Mouse (Mus musculus): ENCODE measurements around the gene Zfp811.
"Not testable (repeated sequence)": the region's sequence is repeated elsewhere in the genome, so short reads cannot be mapped to it uniquely, and the experiment has no call there.

Zfp811 gene

DNA sequence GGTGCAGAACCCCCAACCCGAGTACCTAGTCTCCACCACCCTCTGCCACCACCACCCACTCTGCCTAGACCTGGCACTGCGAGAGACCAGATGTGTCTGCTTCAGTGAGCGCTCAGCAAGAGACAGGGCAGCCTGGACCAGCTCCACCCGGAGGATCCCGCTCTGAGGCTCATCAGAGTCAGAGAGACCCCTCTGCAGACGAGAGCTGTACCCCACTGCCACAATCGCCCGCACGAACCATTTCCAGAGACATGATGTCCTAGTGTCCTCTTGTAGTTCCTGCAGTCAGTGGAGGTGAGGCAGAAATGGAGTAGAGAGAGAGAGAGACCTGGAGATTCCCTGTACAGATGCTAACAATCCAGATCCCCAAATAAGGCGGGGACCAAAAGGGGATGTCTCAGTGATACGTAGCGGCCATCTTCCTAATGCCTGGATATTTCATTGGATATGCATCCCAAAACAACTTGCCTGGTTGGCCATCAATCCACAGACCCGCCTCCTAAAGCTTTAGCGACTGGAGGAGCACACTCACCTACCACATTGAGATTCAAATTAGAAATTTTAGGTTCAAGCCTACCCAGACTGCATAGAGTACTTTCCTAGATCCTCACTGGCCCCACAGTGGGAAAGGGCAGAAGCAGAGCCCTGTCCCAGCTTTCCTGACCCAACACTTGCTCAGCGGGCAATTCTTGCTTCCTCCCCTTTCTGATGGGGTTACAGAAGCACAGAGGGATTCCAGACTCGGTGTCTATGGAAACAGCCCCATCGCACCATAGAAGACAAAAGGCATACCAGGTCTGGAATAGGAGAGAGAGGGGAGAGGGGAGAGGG lies at the start of gene Zfp811:
TSS of gene Zfp811 (minus strand) at position 388 of the 831 bp plus-strand sequence.
- DNase-seq (ENCODE audit: low read depth, low spot score): peak; percentile 53

DNA sequence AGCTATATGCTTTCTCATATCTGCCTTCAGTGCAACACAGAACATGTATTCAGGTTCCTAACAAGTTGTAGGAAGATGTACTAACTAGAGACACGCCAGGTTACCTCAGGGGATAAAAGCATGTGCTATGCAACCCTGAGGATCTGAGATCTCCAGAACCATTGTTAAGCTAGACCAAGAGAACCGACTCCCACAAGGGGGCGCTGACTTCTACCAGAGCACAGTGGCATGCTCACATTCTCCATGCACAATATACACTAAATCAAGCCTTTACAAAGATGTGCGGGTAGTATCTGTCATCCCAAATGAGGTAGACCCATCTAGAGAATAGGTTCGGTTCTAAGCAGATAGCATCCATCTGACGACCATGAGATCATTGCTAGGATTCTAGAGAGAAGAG lies 47.0 kb upstream of the Zfp811 start:
- DNase-seq (ENCODE audit: low read depth, low spot score): not testable (repeated sequence)

DNA sequence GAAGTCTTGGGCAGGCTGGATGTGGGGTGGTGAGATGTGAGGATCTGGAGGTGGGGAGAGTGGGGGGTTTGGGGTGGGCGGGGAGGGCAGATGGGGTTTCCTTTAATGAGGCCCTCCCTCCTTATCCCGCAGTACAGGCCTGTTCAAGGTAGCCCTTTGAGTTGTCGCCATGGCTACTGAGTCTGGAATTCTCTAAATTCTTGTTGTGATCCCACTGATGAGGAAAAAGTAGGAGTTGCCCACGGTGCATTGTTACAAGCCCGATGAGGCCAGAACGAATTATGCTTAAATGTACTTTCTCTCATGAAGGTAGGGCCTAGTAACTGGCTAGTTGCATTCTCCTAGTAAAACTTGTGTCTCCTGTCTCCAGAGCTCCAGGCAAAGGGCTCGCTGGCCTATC lies 41.9 kb upstream of the Zfp811 start:
- no peak for DNase-seq (ENCODE audit: low read depth, low spot score)

DNA sequence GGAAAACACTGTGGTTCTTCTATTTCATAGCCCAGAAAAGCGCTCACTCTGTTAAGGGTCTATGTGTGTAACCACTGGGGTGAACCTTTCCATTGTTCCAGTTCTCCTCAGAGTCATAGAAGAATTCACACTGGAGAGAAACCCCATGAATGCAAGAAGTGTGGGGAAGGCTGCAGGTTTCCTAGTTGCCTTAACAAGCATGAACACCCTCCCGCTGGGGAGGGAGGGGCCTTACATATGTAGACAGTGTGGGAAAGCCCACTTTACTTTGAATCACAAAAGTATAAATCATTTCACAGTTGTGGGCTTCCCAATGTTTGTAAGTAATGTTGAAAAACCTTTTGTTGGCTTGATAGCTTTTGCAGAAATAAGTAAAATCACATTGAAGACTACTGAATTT lies 31.7 kb upstream of the Zfp811 start:
- no peak for DNase-seq (ENCODE audit: low read depth, low spot score)

DNA sequence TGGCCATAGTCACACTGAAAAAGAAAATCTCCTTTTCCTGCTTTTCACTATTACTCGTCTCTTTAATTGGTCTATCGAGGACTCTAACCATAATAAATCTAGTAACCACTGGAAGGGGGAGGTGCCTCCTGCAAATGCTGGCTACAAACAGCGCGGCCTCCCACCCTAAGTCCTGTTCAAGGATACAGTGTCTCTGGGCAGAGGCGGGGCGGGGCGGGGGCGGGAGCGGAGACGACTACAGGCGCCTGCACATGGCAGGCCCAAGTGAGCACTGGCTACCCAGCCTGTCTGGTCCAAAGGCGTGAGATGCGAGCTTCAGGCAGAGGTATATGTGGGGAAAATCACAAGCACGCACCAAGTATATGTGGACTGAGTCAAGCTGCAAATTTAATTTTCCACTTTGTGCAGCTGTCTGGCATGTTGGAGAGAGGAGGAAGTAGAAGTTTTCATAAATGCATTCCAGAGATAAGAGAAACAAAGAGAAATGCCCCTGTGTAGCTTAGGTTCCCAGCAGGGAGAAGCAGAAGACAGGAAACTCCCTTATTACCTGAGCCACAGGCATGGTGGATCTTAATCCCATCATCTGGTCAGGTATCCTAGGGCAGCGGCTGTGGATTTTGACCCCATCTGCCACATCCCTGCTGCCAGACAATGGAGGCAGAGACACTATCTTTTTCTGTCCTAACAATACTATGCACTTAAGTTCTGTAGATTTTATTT lies 29.5 kb upstream of the Zfp811 start:
- no peak for DNase-seq (ENCODE audit: low read depth, low spot score)

DNA sequence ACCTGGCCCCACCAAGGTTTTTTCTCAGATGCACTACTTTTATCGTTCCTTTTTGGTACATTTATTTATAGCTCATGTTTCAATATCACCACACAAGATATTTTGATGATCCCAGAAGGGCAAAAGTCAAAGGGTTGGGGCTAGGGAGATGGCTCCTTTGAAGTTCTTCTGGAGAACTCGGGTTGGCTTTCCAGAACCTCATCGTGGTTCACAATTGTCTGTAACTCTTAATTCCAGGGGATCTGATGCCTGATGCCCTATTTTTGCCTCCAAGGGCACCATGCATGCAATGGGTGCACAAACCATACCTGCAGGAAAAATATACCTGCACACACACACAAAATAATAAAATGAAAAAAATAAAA lies 20.7 kb upstream of the Zfp811 start:
- no peak for DNase-seq (ENCODE audit: low read depth, low spot score)

DNA sequence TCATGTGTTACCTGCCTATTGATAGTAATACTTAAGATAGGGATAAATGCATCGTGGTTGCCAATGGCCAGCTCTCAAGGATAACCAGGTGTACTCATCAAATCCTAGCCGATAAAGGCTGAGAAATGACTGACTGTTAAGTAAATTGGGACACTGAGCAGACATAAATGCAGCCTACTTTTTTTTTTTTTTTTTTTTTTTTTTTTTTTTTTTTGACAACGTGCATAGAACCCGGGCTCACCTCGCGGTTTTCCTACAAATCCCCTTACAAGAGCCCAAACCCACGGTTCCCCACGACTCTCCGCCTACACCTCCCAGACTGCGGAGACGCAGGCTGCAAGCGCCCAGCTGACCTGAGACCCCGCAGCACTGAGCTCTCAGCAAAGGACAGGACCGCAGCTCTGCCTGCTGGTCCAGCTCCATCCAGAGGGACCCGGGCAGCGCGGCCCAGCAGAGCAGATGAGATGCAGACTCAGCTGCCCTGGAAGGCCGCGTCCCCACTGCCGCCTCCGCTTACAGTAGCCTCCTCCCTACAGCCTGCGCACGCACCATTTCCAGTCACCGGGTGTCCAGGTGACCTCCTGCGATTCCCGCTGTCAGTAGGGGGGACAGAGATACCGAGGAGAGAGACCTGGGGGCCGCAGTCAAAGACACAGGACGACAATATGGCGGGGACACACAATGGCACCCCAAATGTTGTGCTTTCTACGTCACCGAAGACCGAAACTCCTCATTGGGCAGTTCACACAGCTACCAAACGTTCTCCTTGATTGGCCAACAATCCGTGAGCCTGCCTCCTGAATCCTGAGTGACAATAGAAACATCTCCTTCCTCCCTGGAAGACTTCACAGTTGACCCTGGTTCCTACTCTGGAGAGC lies 20.0 kb upstream of the Zfp811 start, which contains the start of gene Zfp799:
TSS of gene Zfp799 (minus strand) at position 722 of the 878 bp plus-strand sequence.
- peak; percentile 72 for DNase-seq (ENCODE audit: low read depth, low spot score)

DNA sequence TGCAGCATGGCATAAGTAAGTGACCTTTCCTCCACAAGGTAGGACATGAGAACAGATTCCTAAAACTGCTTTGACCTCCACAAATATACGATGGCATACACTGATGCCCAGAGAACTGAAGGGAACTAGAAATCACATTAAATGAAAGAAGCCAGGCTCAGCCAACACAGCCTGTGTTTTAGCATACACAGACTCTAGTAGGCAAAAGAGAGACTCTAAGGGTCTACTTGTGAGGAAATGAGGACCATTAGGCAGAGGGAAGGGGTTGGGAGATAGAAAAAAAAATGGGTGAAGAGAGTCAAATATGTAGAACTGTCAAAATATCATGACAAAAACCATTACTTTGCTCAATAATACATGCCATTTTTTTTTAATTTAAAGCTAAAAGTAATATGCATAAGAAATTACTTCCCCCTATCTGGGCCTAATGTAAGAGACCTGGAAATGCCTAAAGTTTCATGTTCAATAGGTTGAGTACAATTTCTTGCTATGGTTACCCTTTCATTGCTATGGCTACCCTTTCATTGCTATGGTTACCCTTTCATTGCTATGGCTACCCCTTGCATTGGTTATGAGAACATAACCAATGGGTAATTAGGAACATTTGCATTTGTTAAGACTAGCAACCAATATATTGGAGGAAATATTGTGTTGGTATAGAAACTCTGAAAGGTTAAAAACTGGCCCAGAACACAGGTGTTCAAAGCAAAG lies 6.5 kb upstream of the Zfp811 start:
- DNase-seq (ENCODE audit: low read depth, low spot score): no peak

DNA sequence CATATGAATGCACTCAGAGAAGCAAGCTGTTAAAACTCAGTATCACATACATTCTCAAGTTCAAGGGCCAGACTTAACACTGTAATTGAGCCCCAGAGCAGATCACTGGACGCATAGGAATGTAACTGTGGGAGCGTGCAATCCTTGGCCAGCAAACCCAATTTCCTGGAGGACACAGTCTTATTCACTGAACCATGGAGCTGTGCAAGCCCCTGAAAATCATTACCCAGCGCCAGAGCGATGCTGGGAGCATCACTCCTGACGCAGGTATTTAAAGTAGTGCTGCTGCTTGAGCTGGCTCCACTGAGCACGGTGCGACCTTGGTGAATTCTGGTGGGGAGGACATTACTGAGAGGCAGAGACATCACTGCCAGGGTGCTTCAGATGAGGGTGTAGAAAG lies 4.4 kb upstream of the Zfp811 start:
- DNase-seq (ENCODE audit: low read depth, low spot score): no peak

DNA sequence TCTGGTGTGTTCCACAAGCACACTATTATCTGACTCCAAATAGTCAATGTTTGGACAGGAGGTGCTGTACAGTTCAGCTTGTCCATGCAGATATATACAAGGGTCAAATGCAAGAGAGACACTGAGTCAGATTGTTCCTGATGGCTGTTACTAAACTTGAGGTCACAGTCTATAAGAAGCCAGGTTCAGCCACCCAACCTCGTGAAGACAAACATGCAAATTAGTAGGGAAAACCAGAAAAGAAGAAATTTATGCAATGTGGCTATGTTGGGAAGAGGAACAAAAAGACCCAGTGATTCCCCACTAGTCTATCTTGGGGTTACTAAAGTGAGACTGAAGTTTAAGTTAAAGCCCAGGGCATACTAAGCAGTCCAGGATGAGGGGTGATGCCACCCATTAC lies 917 bp upstream of the Zfp811 start:
- no peak for DNase-seq (ENCODE audit: low read depth, low spot score)

DNA sequence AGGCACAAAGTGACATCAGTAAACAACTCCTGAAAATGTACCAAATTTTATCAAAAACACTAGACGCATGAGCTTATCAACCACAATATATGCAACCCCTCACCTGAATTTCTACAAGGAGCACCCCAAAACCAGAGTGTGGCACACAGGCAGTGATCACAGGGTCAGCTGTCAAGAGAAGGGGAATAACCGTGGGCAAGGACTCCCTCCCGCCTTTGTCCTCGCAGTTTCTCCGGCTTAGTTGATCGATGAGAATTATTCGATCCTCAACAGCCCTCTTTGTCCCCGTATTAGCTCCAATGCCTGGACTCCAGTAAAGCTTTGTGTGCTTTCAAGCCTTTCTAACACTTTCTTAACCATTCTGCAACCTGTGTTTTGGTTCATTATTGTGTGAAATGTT lies 810 bp downstream of the Zfp811 start:
- no peak for DNase-seq (ENCODE audit: low read depth, low spot score)

DNA sequence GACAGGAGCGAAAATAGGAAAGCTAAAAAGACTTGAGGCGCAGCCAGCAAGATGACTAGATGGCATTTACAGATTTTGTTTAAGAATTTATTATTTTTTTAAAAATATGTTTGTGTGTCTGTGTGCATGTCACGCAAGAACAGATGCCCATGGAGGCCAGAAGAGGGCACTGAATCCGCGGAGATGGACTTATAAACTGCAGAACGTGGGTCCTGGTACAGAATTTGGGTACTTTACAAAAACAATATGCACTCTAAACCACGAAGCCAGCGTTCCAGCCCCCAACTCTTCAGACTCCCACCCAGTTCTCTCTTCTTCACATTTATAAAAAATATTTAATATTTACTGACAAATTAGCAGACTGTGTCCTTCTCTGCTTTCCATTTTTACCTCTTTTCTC lies 20.5 kb downstream of the Zfp811 start:
- no peak for DNase-seq (ENCODE audit: low read depth, low spot score)

DNA sequence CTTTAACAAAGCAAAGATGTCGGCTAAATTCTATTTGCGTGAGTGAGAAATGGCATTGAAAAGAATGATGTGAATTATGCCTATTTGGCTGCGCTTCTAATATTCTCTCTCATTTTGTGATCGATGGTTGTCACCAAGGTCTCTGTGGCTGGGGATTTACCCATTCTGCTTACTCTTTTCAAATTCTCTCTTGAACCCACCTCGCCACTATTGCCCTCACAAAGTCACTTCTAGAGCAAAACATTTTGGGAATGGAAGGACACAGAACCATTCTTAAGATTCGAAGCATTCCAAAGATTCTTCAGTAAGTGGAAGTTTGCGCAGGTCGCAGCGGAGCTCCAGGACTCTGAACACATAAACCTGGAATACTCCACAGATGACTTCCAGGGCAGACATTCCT lies 21.2 kb downstream of the Zfp811 start:
- DNase-seq (ENCODE audit: low read depth, low spot score): no peak

DNA sequence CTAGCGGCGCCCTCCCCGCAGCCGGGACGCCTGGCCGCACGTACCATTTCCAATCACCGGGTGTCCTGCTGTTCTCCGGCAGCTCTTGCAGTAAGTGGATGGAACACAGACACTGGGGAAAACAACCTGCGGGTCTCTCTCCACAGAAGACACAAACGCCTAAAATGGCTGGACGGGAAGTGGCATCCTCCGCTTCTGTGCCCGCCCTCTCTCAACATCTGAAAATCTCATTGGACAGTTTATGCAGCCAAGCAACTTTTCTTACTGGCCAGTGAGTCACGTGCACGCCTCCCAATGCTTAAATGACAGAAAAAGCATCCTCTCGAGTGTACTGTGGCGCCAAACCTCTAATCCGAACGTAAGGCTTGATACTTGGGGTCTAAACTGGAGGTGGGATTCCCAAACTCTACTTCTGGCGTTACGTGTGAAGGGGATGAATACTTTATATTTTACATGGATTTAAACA lies 21.6 kb downstream of the Zfp811 start, which contains the start of gene Zfp871:
TSS of gene Zfp871 (minus strand) at position 194 of the 466 bp plus-strand sequence.
- peak; percentile 83 for DNase-seq (ENCODE audit: low read depth, low spot score)

DNA sequence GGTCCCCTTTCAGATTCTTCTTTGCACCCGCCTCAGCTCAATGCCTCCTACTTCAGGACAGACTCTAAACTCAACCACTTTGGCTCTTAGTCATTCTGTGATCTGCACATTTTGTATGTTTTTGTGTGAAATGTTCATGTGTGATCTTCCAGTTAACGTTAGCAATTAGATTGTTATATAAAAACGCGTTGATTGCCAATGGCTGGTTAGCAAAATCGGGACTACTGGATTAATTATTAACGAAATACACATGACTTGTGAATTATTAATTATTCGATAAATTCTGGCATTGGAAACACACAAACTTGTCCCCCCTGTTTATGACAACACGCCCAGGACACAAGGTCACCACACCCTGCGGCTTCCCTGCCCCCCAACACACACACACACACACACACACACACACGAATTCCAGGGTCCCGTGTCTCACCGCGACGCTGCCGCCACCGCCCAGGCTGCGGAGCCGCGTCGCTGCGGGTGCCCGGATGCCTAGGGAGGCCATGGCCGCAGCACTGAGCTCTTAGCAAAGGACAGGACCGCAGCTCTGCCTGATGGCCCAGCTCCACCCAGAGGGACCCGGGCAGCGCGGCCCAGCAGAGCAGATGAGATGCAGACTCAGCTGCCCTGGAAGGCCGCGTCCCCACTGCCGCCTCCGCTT lies 22.2 kb downstream of the Zfp811 start:
- DNase-seq (ENCODE audit: low read depth, low spot score): peak; percentile 14

DNA sequence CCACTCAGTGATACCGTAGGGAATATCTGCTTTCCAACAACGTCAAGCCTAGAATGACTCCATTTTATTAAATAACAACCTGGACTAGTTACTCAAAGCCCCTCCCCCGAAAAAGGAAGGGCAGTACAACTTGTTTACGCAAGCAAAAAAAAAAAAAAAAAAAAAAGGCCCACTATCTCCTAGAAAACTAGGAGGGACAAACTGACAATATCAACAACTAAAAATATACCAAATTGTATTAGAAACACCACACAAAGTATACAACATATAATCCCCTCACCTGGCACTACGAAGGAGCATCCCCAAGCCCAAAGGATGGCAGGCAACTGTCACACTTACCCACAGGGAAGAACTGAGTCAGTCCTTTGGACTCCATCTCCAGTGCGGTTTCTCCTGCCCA lies 22.8 kb downstream of the Zfp811 start:
- DNase-seq (ENCODE audit: low read depth, low spot score): no peak

DNA sequence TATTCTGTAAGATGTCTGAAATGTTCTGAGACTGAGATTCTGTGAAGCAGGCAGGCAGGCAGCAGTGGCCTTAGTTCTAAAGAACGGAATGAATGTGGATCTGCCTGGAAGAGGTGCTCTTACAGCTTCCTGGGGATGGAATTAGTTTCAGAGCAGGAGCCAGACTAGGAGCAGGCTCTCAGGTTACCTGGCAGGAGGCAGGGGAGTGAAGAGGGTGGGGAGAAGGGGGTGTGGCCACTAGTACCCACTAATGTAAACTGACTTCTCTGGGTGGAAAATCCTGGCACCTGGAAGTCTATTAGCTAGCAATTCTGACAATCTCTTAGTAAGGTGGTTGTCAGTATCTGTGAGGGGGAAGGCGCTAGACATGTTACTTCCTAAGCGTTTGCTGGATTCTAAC lies 24.1 kb downstream of the Zfp811 start:
- DNase-seq (ENCODE audit: low read depth, low spot score): no peak

DNA sequence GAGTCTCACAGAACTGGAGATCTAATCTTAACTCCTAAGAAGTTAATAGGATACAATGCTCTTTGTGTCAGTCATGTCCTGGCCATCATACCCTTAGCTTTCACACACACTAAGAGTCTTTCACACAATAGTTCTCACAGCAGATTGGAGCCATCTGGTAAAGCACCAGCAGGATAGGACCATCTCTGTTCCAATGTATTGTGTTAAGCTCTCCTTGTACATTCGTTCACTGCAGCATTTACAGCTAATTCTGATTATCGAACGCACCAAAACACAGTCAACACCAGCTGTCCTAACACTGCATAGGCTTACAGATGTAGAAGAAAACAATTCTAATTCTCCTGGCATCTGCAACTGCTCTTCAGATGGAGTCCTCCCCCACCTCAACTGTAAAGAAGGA lies 32.2 kb downstream of the Zfp811 start:
- no peak for DNase-seq (ENCODE audit: low read depth, low spot score)

DNA sequence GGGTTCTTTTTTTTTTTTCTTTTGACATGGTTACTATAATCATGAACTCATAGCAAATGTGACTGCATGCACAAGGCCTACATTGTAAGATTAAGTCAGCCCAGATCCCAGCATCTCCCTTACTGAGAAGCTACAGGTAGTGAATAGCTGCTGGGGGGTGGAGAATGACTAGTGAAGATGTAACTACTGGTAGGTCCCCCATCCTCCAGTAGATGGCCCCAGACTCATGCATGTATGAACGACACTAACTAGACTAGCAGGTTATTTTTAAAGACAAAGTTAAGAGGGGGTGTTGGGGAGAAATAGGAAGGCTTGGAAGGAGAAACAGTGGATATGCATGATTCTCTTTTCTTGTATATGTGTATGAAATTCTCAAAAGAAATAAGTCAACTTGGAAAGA lies 38.5 kb downstream of the Zfp811 start:
- DNase-seq (ENCODE audit: low read depth, low spot score): no peak

DNA sequence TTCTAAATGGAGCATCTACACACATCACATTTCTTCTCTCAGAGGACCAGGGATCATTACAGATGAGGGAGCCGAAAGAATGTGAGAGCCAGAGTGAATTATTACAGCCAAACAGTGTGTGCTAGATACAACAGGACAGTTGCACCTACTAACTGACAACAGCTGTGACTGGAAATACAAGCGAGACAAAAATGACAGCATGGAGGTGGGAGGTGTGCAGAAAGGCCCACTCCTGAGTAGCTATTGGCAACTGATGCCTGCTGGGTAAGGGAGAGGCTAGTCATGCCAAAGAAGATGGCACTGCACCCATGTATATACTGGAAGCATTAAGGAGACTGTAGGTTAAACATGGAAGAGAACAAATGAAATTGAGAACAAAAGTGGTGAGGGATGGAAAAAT lies 43.3 kb downstream of the Zfp811 start:
- DNase-seq (ENCODE audit: low read depth, low spot score): no peak

DNA sequence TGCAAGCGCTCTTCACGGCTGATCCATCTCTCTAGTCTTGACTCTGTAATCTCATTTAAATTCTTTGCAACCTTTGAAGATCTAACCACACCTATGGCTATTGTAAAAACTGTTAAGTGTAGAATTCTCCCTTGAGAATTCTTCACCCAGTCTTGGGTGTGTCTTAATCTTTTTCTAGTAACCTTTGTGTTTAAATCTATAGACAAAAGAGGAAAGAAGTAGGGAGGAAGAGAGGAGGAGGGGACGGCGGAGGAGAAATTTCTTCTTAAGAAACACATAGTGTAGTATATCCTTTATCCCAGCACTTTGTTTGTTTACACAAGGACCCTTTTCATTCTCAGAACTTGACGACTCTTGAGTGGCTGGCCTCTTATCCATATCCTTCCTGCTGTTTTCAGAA lies 52.4 kb downstream of the Zfp811 start:
- DNase-seq (ENCODE audit: low read depth, low spot score): no peak
